Mouse (Mus musculus) neural tube, embryonic 13.5 days (tissue): ENCODE measurements at regions not wholly inside any gene's neighbourhood (a gene's known extent, or its start where the extent isn't known, plus 50 kb on each side); places are given as distances from the start of the nearest gene placed in this dataset. TPM values are rescaled to one million over a fixed set of nuclear protein-coding genes. Genes with fewer than 3 reads are reported as not detected.

Experiments used
- ATAC-seq: fragments of 200-750 bp; cut with Nextera tagmentation; 2 replicates; pipeline ENCODE4 v1.8.0; 2017; ENCODE audit warnings: low read depth, mild to moderate bottlenecking, moderate TSS enrichment, moderate library complexity
- H3K27ac ChIP-seq: fragments of 300-500 bp; sonication (generic); replicated peaks from 2 replicates; pipeline ENCODE4 v1.5.1; 2015; ENCODE audit warnings: moderate library complexity, mild to moderate bottlenecking, inconsistent platforms
- H3K27me3 ChIP-seq: fragments of 300-500 bp; sonication (generic); 2 replicates; pipeline ENCODE4 v1.6.1; 2015; ENCODE audit warnings: mild to moderate bottlenecking, inconsistent platforms
- H3K36me3 ChIP-seq: fragments of 300-500 bp; sonication (generic); 2 replicates; pipeline ENCODE4 v1.6.1; 2015; ENCODE audit warnings: mild to moderate bottlenecking, inconsistent platforms
- H3K4me1 ChIP-seq: fragments of 300-500 bp; sonication (generic); replicated peaks from 2 replicates; pipeline ENCODE4 v1.6.1; 2015; ENCODE audit warnings: inconsistent platforms
- H3K4me2 ChIP-seq: fragments of 300-500 bp; sonication (generic); 2 replicates; pipeline ENCODE4 v1.6.1; 2015; ENCODE audit warnings: inconsistent platforms, mild to moderate bottlenecking, moderate library complexity
- H3K4me3 ChIP-seq: fragments of 300-500 bp; sonication (generic); 2 replicates; pipeline ENCODE4 v1.5.1; 2015; ENCODE audit warnings: mild to moderate bottlenecking, inconsistent platforms
- H3K9ac ChIP-seq: fragments of 300-500 bp; sonication (generic); 2 replicates; pipeline ENCODE4 v1.6.1; 2015; ENCODE audit warnings: moderate library complexity, mild to moderate bottlenecking, inconsistent platforms
- H3K9me3 ChIP-seq: fragments of 300-500 bp; sonication (generic); 2 replicates; pipeline ENCODE4 v1.6.1; 2016; ENCODE audit warnings: inconsistent platforms
- WGBS: fragments of 180-500 bp; shearing (Covaris S2); methylation state at CpG from one replicate; pipeline ENCODE4 v1.1.7; 2015; 5-methylcytosine and 5-hydroxymethylcytosine counted together
- microRNA-seq: library from miRNA; unstranded; fragments of <30 nt; microRNA quantifications from one replicate; pipeline ENCODE4, GENCODE M21; 2016

- no peak for ATAC-seq
- no peaks in the 10 kb centered on the region for H3K27me3 ChIP-seq
- 6% methylated on average over 3 of the region's 3 CpGs for WGBS
These were observed 244.2 kb downstream of the Atp6ap1l start for GRCm38 (mm10) chr13:90660950-90661349.

GRCm38 (mm10) chr13:90659087-90659486 is 246.1 kb downstream of the Atp6ap1l start:
- ATAC-seq = no peak
- Histone ChIP-seq H3K9me3 (no peaks in the 10 kb centered on the region), H3K4me1 (peaks cover 5% of the 10 kb centered on the region; the same call in 1 of the 2 replicates), H3K27ac (no peak overlapping the region), H3K9ac (no peak overlapping the region), H3K36me3 (no peaks in the 10 kb centered on the region), H3K27me3 (no peaks in the 10 kb centered on the region), H3K4me3 (no peak overlapping the region), H3K4me2 (no peak overlapping the region)
- 73% methylated on average over 5 of the region's 5 CpGs for WGBS

More at GRCm38 (mm10) chr13:90660950-90661349, 244.2 kb downstream of the Atp6ap1l start:
- peaks cover 5% of the 10 kb centered on the region; the same call in 1 of the 2 replicates for H3K4me1 ChIP-seq
- H3K9me3 ChIP-seq = no peaks in the 10 kb centered on the region
- no peaks in the 10 kb centered on the region for H3K36me3 ChIP-seq
- no peak overlapping the region for H3K4me2 ChIP-seq
- H3K4me3 ChIP-seq = no peak overlapping the region
- no peak overlapping the region for H3K9ac ChIP-seq
- H3K27ac ChIP-seq = no peak overlapping the region

- H3K9ac ChIP-seq = no peak overlapping the region
- 73% methylated on average over 4 of the region's 4 CpGs for WGBS
- no peak overlapping the region for H3K27ac ChIP-seq
- no peak overlapping the region for H3K4me3 ChIP-seq
- no peak overlapping the region for H3K4me2 ChIP-seq
- peaks cover 16% of the 10 kb centered on the region for H3K4me1 ChIP-seq
- H3K9me3 ChIP-seq = no peaks in the 10 kb centered on the region
- no peaks in the 10 kb centered on the region for H3K36me3 ChIP-seq
- no peak for ATAC-seq
- no peaks in the 10 kb centered on the region for H3K27me3 ChIP-seq
These were observed 258.8 kb downstream of the Atp6ap1l start for GRCm38 (mm10) chr13:90646356-90646755.

DNA sequence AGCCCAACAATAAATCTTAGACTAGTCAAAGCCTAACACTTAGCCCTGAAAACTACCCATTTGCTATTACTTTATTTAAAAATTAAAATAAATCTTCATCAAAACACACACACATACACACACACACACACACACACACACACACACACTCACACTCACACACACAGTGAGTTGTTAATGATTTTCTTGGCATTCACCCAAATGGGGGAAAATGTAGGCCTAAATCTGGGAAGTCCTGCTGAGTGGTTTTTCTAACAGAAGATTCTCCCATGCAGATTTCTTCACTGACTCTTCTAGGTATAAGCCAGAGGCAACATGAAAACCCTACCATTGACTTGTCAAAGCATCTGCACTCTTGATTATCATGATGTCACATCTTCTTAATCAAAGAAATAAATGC is 260.9 kb downstream of the Atp6ap1l start:
- H3K27ac ChIP-seq = no peak overlapping the region
- no peak for ATAC-seq

DNA sequence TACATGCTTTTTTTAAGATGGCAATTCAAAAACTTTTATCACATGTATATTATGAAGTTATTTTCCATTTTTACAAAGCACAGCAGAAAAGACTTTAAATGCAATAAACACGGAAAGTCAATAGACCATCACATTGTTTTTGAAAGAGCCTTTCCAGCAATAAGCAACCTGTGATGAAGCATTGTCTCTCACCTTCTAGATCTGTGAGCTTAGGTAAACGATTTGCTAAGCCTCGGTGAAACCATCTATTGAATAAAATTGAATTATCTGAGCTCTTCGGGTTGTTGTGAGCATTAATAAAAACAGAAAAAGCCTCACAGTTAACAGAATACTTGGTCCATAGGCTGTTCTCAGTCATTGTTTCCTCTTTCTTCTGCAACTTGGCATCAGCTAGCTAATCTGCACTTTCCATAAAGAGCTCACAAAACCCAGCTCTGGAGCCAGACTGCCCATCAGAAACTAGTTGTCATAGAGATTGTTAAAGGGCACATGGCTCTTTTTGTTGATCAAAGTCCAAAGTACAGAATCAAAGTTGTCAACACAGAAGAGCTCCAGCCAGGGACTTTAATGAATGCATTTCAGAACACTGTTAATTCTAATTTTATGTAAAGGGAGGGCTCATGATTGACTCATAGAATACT is 261.5 kb downstream of the Atp6ap1l start:
- 55% methylated on average over 4 of the region's 4 CpGs for WGBS
- no peaks in the 10 kb centered on the region for H3K9me3 ChIP-seq
- H3K27me3 ChIP-seq = no peaks in the 10 kb centered on the region
- H3K4me1 ChIP-seq = peaks cover 16% of the 10 kb centered on the region
- H3K9ac ChIP-seq = no peak overlapping the region
- no peak overlapping the region; the same call in 1 of the 2 replicates for H3K27ac ChIP-seq
- H3K4me3 ChIP-seq = no peak overlapping the region
- H3K36me3 ChIP-seq = no peaks in the 10 kb centered on the region
- peak; percentile 46; the same call in 1 of the 2 replicates for ATAC-seq
- no peak overlapping the region for H3K4me2 ChIP-seq

More for the DNA sequence above, 260.9 kb downstream of the Atp6ap1l start:
- Histone ChIP-seq H3K36me3 (no peaks in the 10 kb centered on the region), H3K9me3 (no peaks in the 10 kb centered on the region), H3K27me3 (no peaks in the 10 kb centered on the region), H3K9ac (no peak overlapping the region), H3K4me3 (no peak overlapping the region), H3K4me2 (no peak overlapping the region), H3K4me1 (peaks cover 16% of the 10 kb centered on the region)

GRCm38 (mm10) chr13:90643109-90643508 is 262.0 kb downstream of the Atp6ap1l start:
- Histone ChIP-seq H3K27me3 (no peaks in the 10 kb centered on the region), H3K4me2 (no peak overlapping the region), H3K4me1 (peaks cover 16% of the 10 kb centered on the region), H3K4me3 (no peak overlapping the region), H3K9ac (no peak overlapping the region), H3K9me3 (no peaks in the 10 kb centered on the region), H3K27ac (peak overlapping the region; percentile 1; the same call in 1 of the 2 replicates), H3K36me3 (no peaks in the 10 kb centered on the region)
- ATAC-seq = peak; percentile 84
- 19% methylated on average over 4 of the region's 4 CpGs for WGBS

GRCm38 (mm10) chr13:90642206-90642823 is 262.8 kb downstream of the Atp6ap1l start:
- Histone ChIP-seq H3K9ac (no peak overlapping the region), H3K27ac (peak overlapping the region; percentile 1; the same call in 1 of the 2 replicates), H3K36me3 (no peaks in the 10 kb centered on the region), H3K9me3 (no peaks in the 10 kb centered on the region), H3K4me1 (peaks cover 16% of the 10 kb centered on the region), H3K4me3 (no peak overlapping the region), H3K4me2 (no peak overlapping the region), H3K27me3 (no peaks in the 10 kb centered on the region)
- WGBS = 56% methylated on average over 5 of the region's 5 CpGs
- ATAC-seq = peak; percentile 23; the same call in 1 of the 2 replicates

Small RNA genes in the stretch of these regions (microRNA-seq; reads per million reads assigned to microRNA genes)
- not detected for gene Gm44338
